Mouse (Mus musculus) myocyte (in vitro differentiated cells): ENCODE results near the gene Meis1.
A peak's percentile ranks its signal among the peaks of the same experiment; 100 is the strongest.

Experiments used
- CEBPB ChIP-seq: IDR thresholded peaks from 2 replicates; pipeline ENCODE4 v1.6.1; 2011; ENCODE audit warnings: mild to moderate bottlenecking, moderate library complexity; ENCODE audit not compliant: poor library complexity, insufficient read depth, severe bottlenecking
- E2F4 ChIP-seq: IDR thresholded peaks from one replicate; pipeline ENCODE4 v1.6.1; 2011; ENCODE audit warnings: mild to moderate bottlenecking, control low read depth, moderate library complexity; ENCODE audit not compliant: insufficient read depth
- MAX ChIP-seq: IDR thresholded peaks from one replicate; pipeline ENCODE4 v1.6.1; 2011; ENCODE audit warnings: low read depth, mild to moderate bottlenecking, control low read depth
- MYOD1 ChIP-seq, 3 experiments: IDR thresholded peaks; one replicate each; pipeline ENCODE4 v1.6.1; 2011; ENCODE audit warnings: control low read depth in 2 of 3, low read depth in 2 of 3, mild to moderate bottlenecking in 2 of 3, moderate library complexity in 1 of 3; ENCODE audit not compliant: insufficient read length in 2 of 3, control insufficient read depth in 1 of 3
- MYOG ChIP-seq, 3 experiments: IDR thresholded peaks; one replicate each; pipeline ENCODE4 v1.6.1; 2011; ENCODE audit warnings: control low read depth in 2 of 3, low read depth in 2 of 3, mild to moderate bottlenecking in 2 of 3; ENCODE audit not compliant: insufficient read length in 2 of 3, control insufficient read depth in 1 of 3, insufficient read depth in 1 of 3
- POLR2A ChIP-seq: IDR thresholded peaks from one replicate; pipeline ENCODE4 v1.6.1; 2011; ENCODE audit warnings: low read depth, mild to moderate bottlenecking, control low read depth, moderate library complexity; ENCODE audit not compliant: insufficient read length
- SRF ChIP-seq: IDR thresholded peaks from one replicate; pipeline ENCODE4 v1.6.1; 2011; ENCODE audit warnings: low read depth; ENCODE audit not compliant: control insufficient read depth, insufficient read length
- TCF3 ChIP-seq: IDR thresholded peaks from one replicate; pipeline ENCODE4 v1.6.1; 2011; ENCODE audit warnings: low read depth, control low read depth; ENCODE audit not compliant: insufficient read length
- USF1 ChIP-seq: IDR thresholded peaks from one replicate; pipeline ENCODE4 v1.6.1; 2011; ENCODE audit warnings: low read depth, mild to moderate bottlenecking, control low read depth, moderate library complexity

- TF ChIP-seq MYOG (IDR thresholded peaks at IDR 0.05; ENCODE audit: control insufficient read depth in 1 of 3, insufficient read depth in 1 of 3, insufficient read length in 2 of 3, low read depth in 2 of 3) (no peak), POLR2A (peak; percentile 61), E2F4 (no peak), MAX (no peak), MYOD1 (IDR thresholded peaks at IDR 0.05; ENCODE audit: control insufficient read depth in 1 of 3, insufficient read length in 2 of 3, low read depth in 2 of 3) (no peak), TCF3 (no peak), CEBPB (no peak), SRF (no peak), USF1 (no peak)
Measured at GRCm38 (mm10) chr11:18877626-18878011, 141.2 kb downstream of the Meis1 start.
